Mouse (Mus musculus) heart, adult 2 months (tissue): Measurements from ENCODE around the gene Atg16l1.

Experiments
- CTCF ChIP-seq: fragments of 200-600 bp; IDR thresholded peaks from 2 replicates; pipeline ENCODE4 v1.8.1; 2022; ENCODE audit warnings: antibody characterized with exemption, mild to moderate bottlenecking, moderate library complexity
- EP300 ChIP-seq: fragments of 200-500 bp; IDR thresholded peaks from 2 replicates; pipeline ENCODE4 v1.6.1; 2011; ENCODE audit warnings: low read depth, low read length, control low read depth; ENCODE audit not compliant: insufficient read depth
- POLR2A ChIP-seq: fragments of 200-500 bp; IDR thresholded peaks from 2 replicates; pipeline ENCODE4 v1.6.1; 2011; ENCODE audit warnings: mild to moderate bottlenecking, low read depth, low read length, control low read depth; ENCODE audit not compliant: insufficient read depth

DNA sequence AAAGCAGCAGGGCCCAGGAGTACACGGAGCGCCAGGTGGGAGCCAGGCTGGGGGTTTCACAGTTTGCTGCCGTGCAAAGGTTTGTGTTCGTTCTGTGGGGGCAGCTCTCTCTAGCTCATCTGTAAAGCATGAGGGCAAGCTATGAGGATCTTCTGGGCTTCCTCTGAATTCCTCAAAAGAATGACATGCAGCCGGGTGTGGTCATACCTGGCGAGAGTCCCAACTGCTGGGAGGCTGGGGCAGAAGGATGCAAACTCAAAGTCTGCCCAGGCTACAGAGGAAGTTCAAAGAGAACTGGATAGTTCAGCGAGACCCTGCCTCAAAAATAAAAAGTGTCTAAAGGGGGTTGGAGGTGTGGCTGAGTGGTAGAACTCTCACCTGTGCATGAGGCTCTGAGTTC is 25.4 kb upstream of the Atg16l1 start:
- no peak for TF ChIP-seq CTCF
- no peak for TF ChIP-seq POLR2A
- TF ChIP-seq EP300 = no peak
